Mouse (Mus musculus): ENCODE results near the gene Mesp2. TPM values are rescaled to one million over a fixed set of nuclear protein-coding genes. Genes with fewer than 3 reads are reported as not detected.

Mesp2 gene
- total RNA-seq, 2 experiments from 2014 or later = not detected

GRCm38 (mm10) chr7:79801391-79801790 is 9.1 kb upstream of the Mesp2 start:
- no peak for ATAC-seq (replicated peaks; ENCODE audit: low FRiP score, poor library complexity, severe bottlenecking)

- no peak for ATAC-seq (replicated peaks; ENCODE audit: low FRiP score, poor library complexity, severe bottlenecking)
These were observed 8.5 kb upstream of the Mesp2 start for GRCm38 (mm10) chr7:79802037-79802436.

GRCm38 (mm10) chr7:79803887-79804286 is 6.6 kb upstream of the Mesp2 start:
- ATAC-seq (replicated peaks; ENCODE audit: low FRiP score, poor library complexity, severe bottlenecking) = no peak

- no peak for ATAC-seq (replicated peaks; ENCODE audit: low FRiP score, poor library complexity, severe bottlenecking)
These were observed 2.0 kb upstream of the Mesp2 start for GRCm38 (mm10) chr7:79808561-79808960.

- ATAC-seq (replicated peaks; ENCODE audit: low FRiP score, poor library complexity, severe bottlenecking) = no peak
These were observed 2.9 kb downstream of the Mesp2 start for GRCm38 (mm10) chr7:79813409-79813808.

- ATAC-seq (replicated peaks; ENCODE audit: low FRiP score, poor library complexity, severe bottlenecking) = no peak
These were observed 7.8 kb downstream of the Mesp2 start for GRCm38 (mm10) chr7:79818321-79818720.

- no peak for ATAC-seq (replicated peaks; ENCODE audit: low FRiP score, poor library complexity, severe bottlenecking)
These were observed 9.0 kb downstream of the Mesp2 start for GRCm38 (mm10) chr7:79819515-79819914.

- ATAC-seq (replicated peaks; ENCODE audit: low FRiP score, poor library complexity, severe bottlenecking) = no peak
These were observed 9.5 kb downstream of the Mesp2 start for GRCm38 (mm10) chr7:79819996-79820395.

GRCm38 (mm10) chr7:79822092-79822695 is 11.7 kb downstream of the Mesp2 start:
- ATAC-seq (replicated peaks; ENCODE audit: low FRiP score, poor library complexity, severe bottlenecking) = no peak

- ATAC-seq (replicated peaks; ENCODE audit: low FRiP score, poor library complexity, severe bottlenecking) = no peak
These were observed 17.8 kb downstream of the Mesp2 start for GRCm38 (mm10) chr7:79828341-79828740.

- ATAC-seq (replicated peaks; ENCODE audit: low FRiP score, poor library complexity, severe bottlenecking) = no peak
These were observed 20.6 kb downstream of the Mesp2 start for GRCm38 (mm10) chr7:79831145-79831544.

GRCm38 (mm10) chr7:79831585-79831984 is 21.1 kb downstream of the Mesp2 start:
- ATAC-seq (replicated peaks; ENCODE audit: low FRiP score, poor library complexity, severe bottlenecking) = no peak

- ATAC-seq (replicated peaks; ENCODE audit: low FRiP score, poor library complexity, severe bottlenecking) = no peak
These were observed 22.5 kb downstream of the Mesp2 start for GRCm38 (mm10) chr7:79832980-79833379.

- no peak for ATAC-seq (replicated peaks; ENCODE audit: low FRiP score, poor library complexity, severe bottlenecking)
These were observed 24.7 kb downstream of the Mesp2 start for GRCm38 (mm10) chr7:79835196-79835595.

GRCm38 (mm10) chr7:79837247-79837646 is 26.7 kb downstream of the Mesp2 start:
- ATAC-seq (replicated peaks; ENCODE audit: low FRiP score, poor library complexity, severe bottlenecking) = no peak

GRCm38 (mm10) chr7:79842163-79842562 is 31.6 kb downstream of the Mesp2 start:
- no peak for ATAC-seq (replicated peaks; ENCODE audit: low FRiP score, poor library complexity, severe bottlenecking)

- no peak for ATAC-seq (replicated peaks; ENCODE audit: low FRiP score, poor library complexity, severe bottlenecking)
These were observed 33.7 kb downstream of the Mesp2 start for GRCm38 (mm10) chr7:79844090-79844802.

- ATAC-seq (replicated peaks; ENCODE audit: low FRiP score, poor library complexity, severe bottlenecking) = no peak
These were observed 35.8 kb downstream of the Mesp2 start for GRCm38 (mm10) chr7:79846342-79846741.

- no peak for ATAC-seq (replicated peaks; ENCODE audit: low FRiP score, poor library complexity, severe bottlenecking)
These were observed 37.2 kb downstream of the Mesp2 start for GRCm38 (mm10) chr7:79847456-79848451.

- ATAC-seq (replicated peaks; ENCODE audit: low FRiP score, poor library complexity, severe bottlenecking) = no peak
These were observed 45.8 kb downstream of the Mesp2 start for GRCm38 (mm10) chr7:79856305-79856704.
